Mouse (Mus musculus): Measurements from ENCODE around the gene Lrrk1. TPM values are rescaled to one million over a fixed set of nuclear protein-coding genes. Genes with fewer than 3 reads are reported as not detected.
A peak's percentile ranks its signal among the peaks of the same experiment; 100 is the strongest.

The Lrrk1 gene
- polyA plus RNA-seq, 1 experiment from 2014 or later = 2.2 TPM

- WGBS = 81% methylated on average over 3 of the region's 3 CpGs
- ATAC-seq (replicated peaks) = no peak
Measured at GRCm38 (mm10) chr7:66325419-66326053, 62.6 kb downstream of the Lrrk1 start.

DNA sequence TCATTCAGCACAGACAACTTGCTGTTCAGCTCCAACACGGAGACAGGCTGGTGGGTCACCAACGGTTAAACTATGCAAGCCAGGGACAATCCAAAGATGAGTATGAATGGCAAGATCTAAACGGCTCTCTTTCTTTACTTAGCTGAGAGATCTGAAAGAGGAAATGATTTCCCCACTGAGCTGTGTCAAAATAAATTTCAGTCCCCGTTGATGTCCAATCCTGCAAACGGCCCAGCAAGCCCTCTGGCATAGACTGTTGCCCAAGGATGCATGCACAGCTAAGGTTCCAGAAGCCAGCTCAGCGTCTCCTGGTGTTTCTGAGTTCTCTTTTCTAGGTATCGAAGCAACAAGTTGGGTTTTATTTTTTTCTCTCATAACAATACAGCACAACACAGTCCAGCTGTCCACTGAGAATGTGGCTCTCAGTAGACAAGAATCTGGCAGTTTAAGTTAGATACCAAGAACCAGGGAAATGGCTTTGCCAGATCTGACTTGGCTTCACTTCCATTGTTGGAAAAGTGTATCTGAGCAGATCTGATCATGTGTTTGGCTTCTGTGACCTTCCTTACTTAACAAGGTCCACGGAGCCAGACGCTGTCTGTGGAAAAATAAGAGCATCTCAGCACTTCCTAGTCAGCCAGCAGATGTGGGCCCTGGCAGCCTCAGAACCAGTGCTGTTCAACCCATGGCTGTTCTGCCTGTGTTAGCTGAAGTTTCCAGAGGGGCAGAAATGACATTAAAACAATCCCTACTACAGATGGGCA, 64.7 kb downstream of the Lrrk1 start:
- H3K4me3 ChIP-seq = no peak overlapping the region
- H3K27me3 ChIP-seq = no peaks in the 10 kb centered on the region
- WGBS = 78% methylated on average over 9 of the region's 9 CpGs
- no peaks in the 10 kb centered on the region for H3K9me3 ChIP-seq
- no peaks in the 10 kb centered on the region for H3K36me3 ChIP-seq
- no peak overlapping the region for H3K27ac ChIP-seq (replicated peaks)
- H3K4me1 ChIP-seq = peaks cover 9% of the 10 kb centered on the region
- H3K4me2 ChIP-seq (replicated peaks) = no peak overlapping the region
- no peak overlapping the region for H3K9ac ChIP-seq (replicated peaks)
- no peak for ATAC-seq (replicated peaks)

More at GRCm38 (mm10) chr7:66325419-66326053, 62.6 kb downstream of the Lrrk1 start:
- H3K27me3 ChIP-seq = no peaks in the 10 kb centered on the region
- H3K9ac ChIP-seq (replicated peaks) = no peak overlapping the region
- H3K4me2 ChIP-seq (replicated peaks) = no peak overlapping the region
- H3K27ac ChIP-seq (replicated peaks) = no peak overlapping the region
- H3K4me3 ChIP-seq = no peak overlapping the region
- H3K9me3 ChIP-seq = no peaks in the 10 kb centered on the region
- H3K4me1 ChIP-seq = peaks cover 9% of the 10 kb centered on the region
- no peaks in the 10 kb centered on the region for H3K36me3 ChIP-seq

DNA sequence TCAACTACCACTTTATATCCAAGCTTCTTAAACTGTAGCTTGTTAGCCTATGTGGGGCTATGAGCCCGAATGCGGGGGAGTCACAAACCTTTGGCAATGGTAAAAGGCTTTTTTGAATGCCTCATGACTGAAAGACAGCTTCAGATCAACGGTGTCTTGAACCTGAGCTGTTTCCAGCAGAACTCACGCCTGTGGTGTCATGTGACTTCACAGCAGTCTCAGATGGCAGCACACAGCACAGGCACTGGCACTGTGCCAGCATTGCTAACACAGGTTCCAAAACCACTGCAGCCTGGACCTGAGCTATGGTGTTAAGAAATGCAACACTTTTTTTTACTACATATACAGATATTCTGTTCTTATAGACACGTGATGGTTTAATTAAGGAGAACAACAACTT, 67.2 kb downstream of the Lrrk1 start:
- Histone ChIP-seq H3K9me3 (no peaks in the 10 kb centered on the region), H3K4me3 (no peak overlapping the region), H3K9ac (replicated peaks) (no peak overlapping the region), H3K27ac (replicated peaks) (no peak overlapping the region; the same call in 1 of the 2 replicates), H3K27me3 (no peaks in the 10 kb centered on the region), H3K36me3 (no peaks in the 10 kb centered on the region), H3K4me2 (replicated peaks) (no peak overlapping the region), H3K4me1 (peaks cover 9% of the 10 kb centered on the region)
- ATAC-seq (replicated peaks) = peak; percentile 43
- WGBS = 31% methylated on average over 5 of the region's 5 CpGs

GRCm38 (mm10) chr7:66318147-66318546, 70.0 kb downstream of the Lrrk1 start:
- Histone ChIP-seq H3K4me3 (no peak overlapping the region), H3K27me3 (no peaks in the 10 kb centered on the region), H3K9ac (replicated peaks) (no peak overlapping the region), H3K9me3 (no peaks in the 10 kb centered on the region), H3K4me1 (peaks cover 9% of the 10 kb centered on the region), H3K4me2 (replicated peaks) (no peak overlapping the region), H3K36me3 (no peaks in the 10 kb centered on the region), H3K27ac (replicated peaks) (no peak overlapping the region)
- ATAC-seq (replicated peaks) = no peak
- WGBS = 91% methylated on average over 6 of the region's 6 CpGs

DNA sequence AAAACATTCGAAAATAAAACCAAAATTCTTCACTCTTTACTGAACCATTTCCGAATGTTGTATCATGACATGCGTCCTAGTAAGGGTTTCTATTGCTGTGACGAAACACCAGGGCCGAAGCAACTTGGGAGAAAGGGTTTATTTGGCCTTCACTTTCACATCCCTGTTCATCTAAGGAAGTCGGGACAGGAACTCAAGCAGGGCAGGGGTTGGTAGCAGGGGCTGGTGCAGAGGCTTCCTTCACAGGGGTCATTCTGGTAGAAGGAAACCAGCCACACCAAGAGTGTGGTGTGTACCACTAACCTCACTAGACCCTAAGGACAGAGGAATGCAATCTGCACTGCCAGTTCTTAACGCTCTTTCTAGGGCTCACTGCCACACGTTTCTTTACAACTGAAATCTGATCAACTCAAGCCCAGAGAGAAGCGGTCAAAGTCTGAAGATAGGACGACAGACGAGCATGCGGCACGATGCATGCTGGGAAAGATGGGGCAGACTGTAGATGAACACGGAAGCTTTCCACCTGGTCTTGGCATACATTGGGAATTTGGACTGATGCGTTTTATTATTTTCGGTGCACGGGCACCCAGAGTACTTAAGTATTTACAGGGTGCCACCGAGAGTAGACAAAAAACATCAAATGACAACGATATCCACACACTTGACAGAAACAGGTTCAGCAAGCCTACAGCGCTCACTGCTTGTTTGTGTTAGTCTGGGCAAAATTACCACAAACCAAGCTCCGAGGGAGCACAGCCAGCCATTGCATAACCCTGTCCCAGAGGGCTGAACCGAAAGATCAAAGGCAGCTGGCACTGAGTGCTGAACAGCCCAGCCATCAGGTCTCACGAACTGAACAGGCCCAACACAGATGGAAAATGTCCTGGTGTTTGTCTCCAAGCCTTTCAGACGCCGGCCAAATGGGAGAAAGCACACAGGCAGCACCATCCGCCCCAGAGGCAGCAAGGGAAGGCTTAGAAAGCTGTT, 77.2 kb downstream of the Lrrk1 start:
- no peak overlapping the region for H3K4me2 ChIP-seq (replicated peaks)
- no peak overlapping the region for H3K9ac ChIP-seq (replicated peaks)
- no peaks in the 10 kb centered on the region for H3K36me3 ChIP-seq
- no peak overlapping the region for H3K27ac ChIP-seq (replicated peaks)
- H3K9me3 ChIP-seq = no peaks in the 10 kb centered on the region
- no peak for ATAC-seq (replicated peaks)
- H3K4me3 ChIP-seq = no peak overlapping the region
- 84% methylated on average over 26 of the region's 26 CpGs for WGBS
- H3K4me1 ChIP-seq = 0 out of 2 replicates have a peak, but pooled peaks cover under 1% of the 10 kb centered on the region
- no peaks in the 10 kb centered on the region for H3K27me3 ChIP-seq

- H3K4me1 ChIP-seq = 0 out of 2 replicates have a peak, but pooled peaks cover 6% of the 10 kb centered on the region
Measured at GRCm38 (mm10) chr7:66309950-66310669, 78.0 kb downstream of the Lrrk1 start.

GRCm38 (mm10) chr7:66309240-66309949, 78.8 kb downstream of the Lrrk1 start:
- no peak for ATAC-seq (replicated peaks)
- Histone ChIP-seq H3K4me1 (0 out of 2 replicates have a peak, but pooled peaks cover 6% of the 10 kb centered on the region), H3K9me3 (no peaks in the 10 kb centered on the region), H3K36me3 (no peaks in the 10 kb centered on the region), H3K27ac (replicated peaks) (no peak overlapping the region), H3K4me2 (replicated peaks) (no peak overlapping the region), H3K27me3 (no peaks in the 10 kb centered on the region), H3K9ac (replicated peaks) (no peak overlapping the region), H3K4me3 (no peak overlapping the region)
- WGBS = 71% methylated on average over 5 of the region's 5 CpGs

More at GRCm38 (mm10) chr7:66309950-66310669, 78.0 kb downstream of the Lrrk1 start:
- Histone ChIP-seq H3K36me3 (no peaks in the 10 kb centered on the region), H3K9me3 (no peaks in the 10 kb centered on the region), H3K27ac (replicated peaks) (no peak overlapping the region), H3K4me2 (replicated peaks) (no peak overlapping the region), H3K27me3 (no peaks in the 10 kb centered on the region), H3K4me3 (no peak overlapping the region), H3K9ac (replicated peaks) (no peak overlapping the region)
- peak; percentile 48; the same call in 1 of the 2 replicates for ATAC-seq (replicated peaks)
- 47% methylated on average over 7 of the region's 7 CpGs for WGBS

GRCm38 (mm10) chr7:66308581-66309239, 79.4 kb downstream of the Lrrk1 start:
- 0 out of 2 replicates have a peak, but pooled peaks have one; percentile 24 for ATAC-seq (replicated peaks)
- no peak overlapping the region for H3K27ac ChIP-seq (replicated peaks)
- H3K36me3 ChIP-seq = no peaks in the 10 kb centered on the region
- H3K27me3 ChIP-seq = no peaks in the 10 kb centered on the region
- 72% methylated on average over 13 of the region's 13 CpGs for WGBS
- no peak overlapping the region for H3K4me3 ChIP-seq
- H3K9me3 ChIP-seq = no peaks in the 10 kb centered on the region
- H3K4me2 ChIP-seq (replicated peaks) = no peak overlapping the region
- no peak overlapping the region for H3K9ac ChIP-seq (replicated peaks)
- 0 out of 2 replicates have a peak, but pooled peaks cover 6% of the 10 kb centered on the region for H3K4me1 ChIP-seq

- H3K36me3 ChIP-seq = no peaks in the 10 kb centered on the region
- H3K4me3 ChIP-seq = no peak overlapping the region
- WGBS = 78% methylated on average over 2 of the region's 2 CpGs
- H3K9ac ChIP-seq (replicated peaks) = no peak overlapping the region
- ATAC-seq (replicated peaks) = no peak
- no peak overlapping the region for H3K27ac ChIP-seq (replicated peaks)
- no peaks in the 10 kb centered on the region for H3K27me3 ChIP-seq
- no peak overlapping the region for H3K4me2 ChIP-seq (replicated peaks)
- 0 out of 2 replicates have a peak, but pooled peaks cover 6% of the 10 kb centered on the region for H3K4me1 ChIP-seq
- H3K9me3 ChIP-seq = no peaks in the 10 kb centered on the region
Measured at GRCm38 (mm10) chr7:66307791-66308190, 80.4 kb downstream of the Lrrk1 start.

DNA sequence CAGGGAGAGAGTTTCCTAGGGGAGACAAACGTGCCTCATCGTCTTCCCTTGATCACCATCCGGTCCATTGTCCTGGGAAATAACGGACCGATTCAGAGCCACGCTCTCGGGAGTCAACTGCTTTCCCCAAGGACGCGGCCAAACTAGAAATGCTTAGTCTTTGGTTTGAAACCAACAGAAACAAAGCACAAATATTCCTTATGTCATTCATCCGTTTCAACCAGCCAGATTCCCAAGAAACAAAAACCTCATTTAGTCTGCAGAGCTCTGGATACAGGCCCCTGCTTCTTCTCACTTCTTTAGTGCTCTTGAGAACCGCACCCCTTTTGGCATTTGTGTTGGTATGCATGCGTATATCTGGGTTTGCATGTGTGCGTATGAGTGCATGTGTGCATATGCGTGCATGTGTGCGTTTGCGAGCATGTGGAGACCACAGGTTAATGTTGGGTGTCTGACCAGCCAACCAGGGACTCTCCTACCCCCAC, 82.4 kb downstream of the Lrrk1 start:
- no peak for ATAC-seq (replicated peaks)
- H3K4me1 ChIP-seq = 0 out of 2 replicates have a peak, but pooled peaks cover 6% of the 10 kb centered on the region
- no peak overlapping the region for H3K4me2 ChIP-seq (replicated peaks)
- no peak overlapping the region for H3K27ac ChIP-seq (replicated peaks)
- H3K36me3 ChIP-seq = no peaks in the 10 kb centered on the region
- no peaks in the 10 kb centered on the region for H3K9me3 ChIP-seq
- H3K27me3 ChIP-seq = no peaks in the 10 kb centered on the region
- no peak overlapping the region for H3K9ac ChIP-seq (replicated peaks)
- 75% methylated on average over 16 of the region's 16 CpGs for WGBS
- H3K4me3 ChIP-seq = no peak overlapping the region

All from forebrain, embryonic 15.5 days (tissue).